Mouse (Mus musculus): ENCODE results near the gene Hba-a2. TPM values are rescaled to one million over a fixed set of nuclear protein-coding genes. Genes with fewer than 3 reads are reported as not detected.

The Hba-a2 gene
- polyA plus RNA-seq, 1 experiment, result 108 TPM

DNA sequence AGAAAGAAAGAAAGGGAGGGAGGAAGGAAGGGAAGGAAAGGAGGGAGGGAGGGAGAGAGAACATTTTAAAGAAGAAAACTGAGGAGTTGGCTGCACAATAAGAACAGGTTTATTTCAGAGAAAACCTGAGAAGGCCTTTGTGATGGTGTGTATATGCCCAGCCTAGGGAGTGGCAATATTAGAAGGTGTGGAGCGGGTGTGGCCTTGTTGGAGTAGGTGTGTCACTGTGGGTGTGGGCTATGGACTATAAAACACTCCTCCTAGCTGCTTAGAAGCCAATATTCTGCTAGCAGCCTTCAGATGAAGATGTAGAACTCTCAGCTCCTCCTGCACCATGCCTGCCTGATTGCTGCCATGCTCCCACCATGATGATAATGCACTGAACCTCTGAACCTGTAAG, 47.1 kb downstream of the Hba-a2 start:
- Histone ChIP-seq H3K27ac (ENCODE audit: insufficient read depth, low read depth, low read length) (no peak overlapping the region), H3K4me1 (ENCODE audit: control insufficient read depth, insufficient read depth, insufficient read length, low read length) (peaks cover 12% of the 10 kb centered on the region; the same call in 1 of the 2 replicates), H3K27me3 (ENCODE audit: control insufficient read depth, insufficient read depth, low read length) (peaks cover 2% of the 10 kb centered on the region), H3K4me3 (ENCODE audit: low read depth, low read length) (no peak overlapping the region), H3K36me3 (ENCODE audit: control insufficient read depth, insufficient read depth, low read length) (no peaks in the 10 kb centered on the region)
- no peak for TF ChIP-seq CTCF (IDR thresholded peaks at IDR 0.05; ENCODE audit: extremely low read depth, insufficient read length, insufficient replicate concordance, low read depth, low read length)
- TF ChIP-seq POLR2A (IDR thresholded peaks at IDR 0.05; ENCODE audit: low read depth, low read length), result no peak
- WGBS, result 62% methylated on average over 1 of the region's 1 CpGs

DNA sequence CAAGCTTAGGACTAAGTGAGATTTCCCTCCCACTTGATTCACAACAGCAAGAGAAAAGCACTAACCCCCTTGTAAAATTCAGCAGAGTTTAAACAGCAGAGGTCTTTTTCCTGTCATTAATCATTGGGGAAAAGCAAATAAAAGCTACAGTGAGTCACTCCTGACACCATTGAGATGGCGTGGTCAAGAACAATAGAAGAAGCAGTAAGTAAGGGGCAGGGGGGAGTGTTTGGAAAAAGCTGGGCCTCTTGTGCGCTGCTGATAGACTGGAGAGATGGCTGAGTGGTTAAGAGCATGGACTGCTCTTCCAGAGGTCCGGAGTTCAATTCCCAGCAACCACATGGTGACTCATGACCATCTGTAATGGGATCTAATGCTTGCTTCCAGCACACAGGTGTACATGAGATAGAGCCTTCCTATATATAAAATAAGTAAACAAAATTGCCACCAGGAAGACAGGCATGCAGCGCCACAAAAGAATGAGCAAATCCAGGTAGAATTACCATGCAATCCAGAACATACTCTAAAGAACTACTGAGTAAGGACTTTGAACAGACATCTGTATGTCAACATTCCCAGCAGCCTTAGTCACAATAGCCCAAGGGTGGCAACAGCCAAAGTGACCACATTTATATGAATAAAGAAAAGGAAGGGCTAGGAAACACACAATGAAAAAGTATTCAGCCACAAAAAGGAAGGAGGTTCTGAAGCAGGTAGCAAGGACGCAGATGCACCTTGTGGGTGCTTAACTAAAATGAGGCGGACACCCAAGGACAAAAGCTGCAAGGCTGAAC, 49.4 kb downstream of the Hba-a2 start:
- Histone ChIP-seq H3K27me3 (ENCODE audit: control insufficient read depth, insufficient read depth, low read length) (peaks cover 2% of the 10 kb centered on the region), H3K4me1 (ENCODE audit: control insufficient read depth, insufficient read depth, insufficient read length, low read length) (no peaks in the 10 kb centered on the region), H3K4me3 (ENCODE audit: low read depth, low read length) (no peak overlapping the region), H3K27ac (ENCODE audit: insufficient read depth, low read depth, low read length) (no peak overlapping the region), H3K36me3 (ENCODE audit: control insufficient read depth, insufficient read depth, low read length) (no peaks in the 10 kb centered on the region)
- TF ChIP-seq POLR2A (IDR thresholded peaks at IDR 0.05; ENCODE audit: low read depth, low read length) (no peak), CTCF (IDR thresholded peaks at IDR 0.05; ENCODE audit: extremely low read depth, insufficient read length, insufficient replicate concordance, low read depth, low read length) (no peak)
- WGBS, result 44% methylated on average over 6 of the region's 6 CpGs

Other genes with a start within 250 kb of the Hba-a2 start
- gene Il9r, start 96.2 kb upstream of the Hba-a2 start, polyA plus RNA-seq (2012; rRNA removed), result 0.85 and 1.4 TPM in 2 replicates
- gene Snrnp25, start 91.1 kb upstream of the Hba-a2 start, polyA plus RNA-seq (2012; rRNA removed), result 11.5 and 22.5 TPM in 2 replicates
- gene Rhbdf1, start 74.2 kb upstream of the Hba-a2 start, polyA plus RNA-seq (2012; rRNA removed), result 56.7 and 64.4 TPM in 2 replicates
- 4.9 and 7.5 TPM in 2 replicates for gene Mpg, start 70.0 kb upstream of the Hba-a2 start, polyA plus RNA-seq (2012; rRNA removed)
- gene Nprl3, start 28.8 kb upstream of the Hba-a2 start, polyA plus RNA-seq (2012; rRNA removed), result 25.1 and 35.7 TPM in 2 replicates
- gene Hba-x, start 20.1 kb upstream of the Hba-a2 start, polyA plus RNA-seq (2012; rRNA removed), result not detected in 2 replicates
- 54.1 and 70.6 TPM in 2 replicates for gene Hba-a1, start 13.0 kb upstream of the Hba-a2 start, polyA plus RNA-seq (2012; rRNA removed)
- gene Hbq1b, start 9.5 kb upstream of the Hba-a2 start, polyA plus RNA-seq (2012; rRNA removed), result not detected in 2 replicates
- not detected in 2 replicates for gene Hbq1a, start 3.6 kb downstream of the Hba-a2 start, polyA plus RNA-seq (2012; rRNA removed)
- gene Sh3pxd2b, start 51.3 kb downstream of the Hba-a2 start, polyA plus RNA-seq (2012; rRNA removed), result 1.7 and 2.4 TPM in 2 replicates
- 1.6 TPM in 2 replicates for gene Ubtd2, start 158.9 kb downstream of the Hba-a2 start, polyA plus RNA-seq (2012; rRNA removed)
- gene Efcab9, start 235.6 kb downstream of the Hba-a2 start, polyA plus RNA-seq (2012; rRNA removed), result not detected in 2 replicates
- 12.7 and 49.4 TPM in 2 replicates for gene Stk10, start 236.8 kb downstream of the Hba-a2 start, polyA plus RNA-seq (2012; rRNA removed)

Data from small intestine, adult 2 months (tissue).